ENCODE assay signal across 9 mouse cellular contexts in the genomic region with DNA sequence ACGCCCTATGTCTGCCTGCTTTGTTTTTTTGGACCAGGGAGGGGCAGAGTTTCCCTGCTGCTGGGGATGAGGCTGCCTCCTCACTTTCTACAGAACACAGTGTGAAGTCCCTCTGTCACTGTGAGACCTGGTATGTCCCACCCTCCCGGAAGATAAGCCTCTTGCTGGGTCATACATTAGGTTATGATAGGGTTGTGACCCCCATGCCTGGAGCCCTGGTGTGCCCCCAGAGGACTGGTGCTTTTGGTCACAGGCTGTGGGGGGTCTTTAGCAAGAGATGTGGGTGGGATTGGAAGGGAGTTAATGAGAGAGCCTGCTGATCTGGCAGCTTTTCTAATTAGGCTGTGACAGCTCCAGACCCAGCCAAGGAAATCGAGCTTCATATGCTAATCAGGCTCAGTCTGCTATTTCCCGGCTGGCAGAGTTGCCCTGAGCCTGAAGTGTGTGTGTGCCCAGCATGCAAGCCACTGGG. TPM values are rescaled to one million over a fixed set of nuclear protein-coding genes. Genes with fewer than 3 reads are reported as not detected.
DNase-seq lines count a peak whose midpoint lies in the region; ATAC-seq lines count a peak whose summit lies in the region.
"Had no signal": no experiment of that assay in that cellular context is flagged by ENCODE, and none has a peak within 500 bp of the region (broad histone marks: within the 10 kb centered on the region; RNA-seq: fewer than 3 reads in every experiment).

No protein-coding gene starts in this region.

- WGBS in forebrain, embryonic 15.5 days = under 1% methylated on average over 4 of the region's 4 CpGs
- whole genome bisulfite sequencing in midbrain, embryonic 12.5 days = 6% methylated on average over 4 of the region's 4 CpGs

- ATAC-seq in cerebellum, adult (ENCODE audit: insufficient number of reproducible peaks, low FRiP score, low TSS enrichment) = 0 out of 2 replicates have a peak, but pooled peaks have one; percentile 36
- peak; percentile 94 for ATAC-seq in forebrain, embryonic 15.5 days (replicated peaks)
- peak; percentile 75 for ATAC-seq in midbrain, embryonic 12.5 days (ENCODE audit: low FRiP score, low read depth)

- H3K9me3 ChIP-seq in forebrain, embryonic 15.5 days = no peaks in the 10 kb centered on the region
- 0 out of 2 replicates have a peak, but pooled peaks cover 5% of the 10 kb centered on the region for H3K9me3 ChIP-seq in midbrain, embryonic 12.5 days

- no peaks in the 10 kb centered on the region for H3K36me3 ChIP-seq in forebrain, embryonic 15.5 days
- no peaks in the 10 kb centered on the region for H3K36me3 ChIP-seq in midbrain, embryonic 12.5 days

- no peaks in the 10 kb centered on the region for H3K27me3 ChIP-seq in forebrain, embryonic 15.5 days
- H3K27me3 ChIP-seq in midbrain, embryonic 12.5 days = no peaks in the 10 kb centered on the region

- no peak overlapping the region; the same call in 1 of the 2 replicates for H3K9ac ChIP-seq in forebrain, embryonic 15.5 days (replicated peaks)
- no peak overlapping the region for H3K9ac ChIP-seq in midbrain, embryonic 12.5 days (replicated peaks)

- DNase-seq in cerebellum, adult 8-10 months = no peak
- peak; percentile 63 for DNase-seq in brain, adult 2 months (ENCODE audit: low read depth, low spot score)
- no peak for DNase-seq in spleen, postnatal 36 days (ENCODE audit: low spot score in 2 of 2)
- no peak for DNase-seq in thymus, postnatal 25 days
- DNase-seq in heart, adult 11 months = no peak
- DNase-seq: gastrocnemius, adult 2 months had no signal

- H3K4me2 ChIP-seq in forebrain, embryonic 15.5 days (replicated peaks) = no peak overlapping the region
- H3K4me2 ChIP-seq in midbrain, embryonic 12.5 days (replicated peaks) = no peak overlapping the region

- H3K4me1 ChIP-seq in forebrain, embryonic 15.5 days = peaks cover 20% of the 10 kb centered on the region
- H3K4me1 ChIP-seq in midbrain, embryonic 12.5 days = peaks cover 11% of the 10 kb centered on the region

- H3K4me3 ChIP-seq in forebrain, embryonic 15.5 days = no peak overlapping the region
- no peak overlapping the region for H3K4me3 ChIP-seq in midbrain, embryonic 12.5 days
- H3K4me3 ChIP-seq: gastrocnemius, adult 2 months had no signal

- H3K27ac ChIP-seq in forebrain, embryonic 15.5 days (replicated peaks) = peak overlapping the region; percentile 75
- peak overlapping the region; percentile 22; the same call in 1 of the 2 replicates for H3K27ac ChIP-seq in midbrain, embryonic 12.5 days (replicated peaks)
- H3K27ac ChIP-seq: gastrocnemius, adult 2 months had no signal

RNA-seq across cellular contexts. Expression of a gene that starts 28.2 kb away (rescaled TPM):
- polyA plus RNA-seq in forebrain, embryonic 15.5 days (2015; fragmentation: Nextera tagmentation; extraction: Ambion mirVana) = 25.2 and 25.6 TPM in 2 replicates
- 20.9 and 22.0 TPM in 2 replicates for polyA plus RNA-seq in midbrain, embryonic 12.5 days (2016; fragmentation: Nextera tagmentation; extraction: Ambion mirVana)

Comparison
In these comparisons a context has a peak if more than half of its experiments do, and no peak if none do; other contexts are left out.
1. ATAC-seq: peak in every context shown above with its lines; median percentile 94 in forebrain, embryonic 15.5 days; 75 in midbrain, embryonic 12.5 days; 36 in cerebellum, adult.